Mouse (Mus musculus) thymus, adult 2 months (tissue): ENCODE measurements around the gene Nrgn.

Experiments used
- CTCF ChIP-seq: fragments of 200-500 bp; IDR thresholded peaks from 2 replicates; pipeline ENCODE4 v1.5.1; 2012; ENCODE audit warnings: mild to moderate bottlenecking, control low read depth, low read length, moderate library complexity, borderline replicate concordance; ENCODE audit not compliant: control insufficient read depth, poor library complexity, insufficient read depth; ENCODE audit errors: extremely low read depth
- POLR2A ChIP-seq: fragments of 200-500 bp; IDR thresholded peaks from 2 replicates; pipeline ENCODE4 v1.6.1; 2012; ENCODE audit warnings: mild to moderate bottlenecking, low read length, control low read depth, moderate library complexity; ENCODE audit not compliant: control insufficient read depth, poor library complexity, insufficient read depth; ENCODE audit errors: extremely low read depth

- TF ChIP-seq CTCF (no peak), POLR2A (no peak)
Observed at GRCm38 (mm10) chr9:37592025-37592424, 39.3 kb upstream of the Nrgn start.
